1 mouse cellular context compared by ENCODE assay signal in the genomic region with DNA sequence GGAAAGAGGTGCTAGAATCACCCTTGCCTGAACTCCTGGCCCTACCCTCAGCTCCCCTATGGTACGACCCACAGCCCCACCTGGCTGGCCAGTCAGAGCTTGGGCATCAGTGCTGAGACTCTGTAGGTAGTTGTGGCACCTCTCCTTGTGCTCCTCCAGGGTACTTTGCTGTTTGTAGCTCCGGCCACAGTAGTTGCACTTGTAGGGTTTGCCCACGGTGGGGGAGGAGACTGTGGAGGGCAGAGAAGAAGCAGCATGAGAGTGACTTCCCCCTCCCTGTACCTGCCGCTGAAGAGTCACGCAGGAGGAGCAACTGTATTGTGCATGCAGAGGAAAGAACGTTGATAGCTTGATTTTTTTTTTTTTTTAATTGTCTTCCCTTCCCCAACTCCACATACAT.
TF ChIP-seq lines count a peak whose summit lies in the region.

No protein-coding gene starts in this region.

TF ChIP-seq in CH12.LX, 34 proteins besides CTCF, POLR2A, EP300 and RAD21:
- TF ChIP-seq ZC3H11A (IDR thresholded peaks at IDR 0.05; ENCODE audit: low read depth, low read length): no peak
- no peak for TF ChIP-seq RCOR1 (conservative IDR thresholded peaks at IDR 0.05; ENCODE audit: low read depth, low read length)
- no peak for TF ChIP-seq CHD2 (IDR thresholded peaks at IDR 0.05; ENCODE audit: low read length)
- no peak for TF ChIP-seq ZMIZ1 (IDR thresholded peaks at IDR 0.05; ENCODE audit: low read depth, low read length)
- TF ChIP-seq ETS1 (conservative IDR thresholded peaks at IDR 0.05; ENCODE audit: low read depth, low read length): no peak
- no peak for TF ChIP-seq BHLHE40 (IDR thresholded peaks at IDR 0.05; ENCODE audit: low read depth, low read length)
- TF ChIP-seq MYC (IDR thresholded peaks at IDR 0.05; ENCODE audit: low read depth, low read length): no peak
- no peak for TF ChIP-seq KAT2A (IDR thresholded peaks at IDR 0.05; ENCODE audit: insufficient replicate concordance, low read length)
- no peak for TF ChIP-seq ZNF384 (IDR thresholded peaks at IDR 0.05; ENCODE audit: low read depth, low read length)
- no peak for TF ChIP-seq HCFC1 (IDR thresholded peaks at IDR 0.05; ENCODE audit: low read depth, low read length)
- no peak for TF ChIP-seq MXI1 (IDR thresholded peaks at IDR 0.05; ENCODE audit: low read depth, low read length)
- TF ChIP-seq NRF1 (IDR thresholded peaks at IDR 0.05; ENCODE audit: low read depth, low read length): no peak
- TF ChIP-seq POLR2AphosphoS2 (IDR thresholded peaks at IDR 0.05; ENCODE audit: low read depth, low read length): no peak
- no peak for TF ChIP-seq JUND (conservative IDR thresholded peaks at IDR 0.05; ENCODE audit: low read depth, low read length)
- TF ChIP-seq MAFK (IDR thresholded peaks at IDR 0.05; ENCODE audit: insufficient replicate concordance, low read length): no peak
- no peak for TF ChIP-seq IRF4 (IDR thresholded peaks at IDR 0.05; ENCODE audit: low read depth, low read length)
- no peak for TF ChIP-seq TBP (conservative IDR thresholded peaks at IDR 0.05; ENCODE audit: low read depth, low read length)
- no peak for TF ChIP-seq MAX (IDR thresholded peaks at IDR 0.05; ENCODE audit: low read length)
- TF ChIP-seq JUN (IDR thresholded peaks at IDR 0.05; ENCODE audit: insufficient read depth, low read depth, low read length): no peak
- TF ChIP-seq USF1 (IDR thresholded peaks at IDR 0.05; ENCODE audit: low read depth, low read length): no peak
TF ChIP-seq in CH12.LX: peak in this region for 0.
